Mouse (Mus musculus) olfactory bulb, adult 2 months (tissue): ENCODE measurements at regions not wholly inside any gene's neighbourhood (a gene's known extent, or its start where the extent isn't known, plus 50 kb on each side); places are given as distances from the start of the nearest gene placed in this dataset.

Experiments
- CTCF ChIP-seq: fragments of 200-500 bp; IDR thresholded peaks from 2 replicates; pipeline ENCODE4 v1.5.1; 2012; ENCODE audit warnings: low read depth, mild to moderate bottlenecking, low read length, moderate library complexity; ENCODE audit not compliant: insufficient read depth
- POLR2A ChIP-seq: fragments of 200-500 bp; IDR thresholded peaks from 2 replicates; pipeline ENCODE4 v1.6.1; 2012; ENCODE audit warnings: mild to moderate bottlenecking, low read depth, low read length, moderate library complexity; ENCODE audit not compliant: insufficient read depth

- TF ChIP-seq CTCF (no peak), POLR2A (no peak)
These were observed 143.4 kb upstream of the Wdfy3 start for GRCm38 (mm10) chr5:102213145-102213544.
